Mouse (Mus musculus) kidney, adult 9 months (tissue): ENCODE measurements at regions not wholly inside any gene's neighbourhood (a gene's known extent, or its start where the extent isn't known, plus 50 kb on each side); places are given as distances from the start of the nearest gene placed in this dataset.
A peak's percentile ranks its signal among the peaks of the same experiment; 100 is the strongest.
"Not testable (repeated sequence)": the region's sequence is repeated elsewhere in the genome, so short reads cannot be mapped to it uniquely, and the experiment has no call there.

Source experiments
- DNase-seq: peaks from one replicate; pipeline ENCODE4 v3.0.0; 2022

- no peak for DNase-seq
Observed at GRCm38 (mm10) chr15:52406156-52406885, 1478.4 kb upstream of the Gm7489 start.

GRCm38 (mm10) chr15:52412869-52413771 is 1471.6 kb upstream of the Gm7489 start:
- DNase-seq: no peak

GRCm38 (mm10) chr15:52425976-52426375 is 1458.7 kb upstream of the Gm7489 start:
- no peak for DNase-seq

GRCm38 (mm10) chr15:52430491-52431158 is 1454.1 kb upstream of the Gm7489 start:
- no peak for DNase-seq

GRCm38 (mm10) chr15:52433639-52434038 is 1451.1 kb upstream of the Gm7489 start:
- DNase-seq: no peak

GRCm38 (mm10) chr15:52438403-52438802 is 1446.3 kb upstream of the Gm7489 start:
- DNase-seq: no peak

GRCm38 (mm10) chr15:52458782-52459181 is 1425.9 kb upstream of the Gm7489 start:
- DNase-seq: peak; percentile 75

- DNase-seq: no peak
Observed at GRCm38 (mm10) chr15:52459315-52459714, 1425.4 kb upstream of the Gm7489 start.

- DNase-seq: no peak
Observed at GRCm38 (mm10) chr15:52464226-52465138, 1420.2 kb upstream of the Gm7489 start.

- not testable (repeated sequence) for DNase-seq
Observed at GRCm38 (mm10) chr15:52478124-52478523, 1406.6 kb upstream of the Gm7489 start.

- DNase-seq: no peak
Observed at GRCm38 (mm10) chr15:52480834-52481233, 1403.9 kb upstream of the Gm7489 start.

GRCm38 (mm10) chr15:52483598-52484165 is 1401.0 kb upstream of the Gm7489 start:
- no peak for DNase-seq

GRCm38 (mm10) chr15:52484276-52484675 is 1400.4 kb upstream of the Gm7489 start:
- DNase-seq: no peak

- peak; percentile 26 for DNase-seq
Observed at GRCm38 (mm10) chr15:52505278-52505831, 1379.4 kb upstream of the Gm7489 start.

GRCm38 (mm10) chr15:52506930-52507329 is 1377.8 kb upstream of the Gm7489 start:
- DNase-seq: peak; percentile 12

- DNase-seq: no peak
Observed at GRCm38 (mm10) chr15:52508609-52509008, 1376.1 kb upstream of the Gm7489 start.

GRCm38 (mm10) chr15:52510137-52510536 is 1374.6 kb upstream of the Gm7489 start:
- no peak for DNase-seq

GRCm38 (mm10) chr15:52536594-52536993 is 1348.1 kb upstream of the Gm7489 start:
- no peak for DNase-seq

- no peak for DNase-seq
Observed at GRCm38 (mm10) chr15:52558682-52559081, 1326.0 kb upstream of the Gm7489 start.

- no peak for DNase-seq
Observed at GRCm38 (mm10) chr15:52564078-52564477, 1320.6 kb upstream of the Gm7489 start.

GRCm38 (mm10) chr15:52565449-52565851 is 1319.3 kb upstream of the Gm7489 start:
- DNase-seq: no peak

GRCm38 (mm10) chr15:52570256-52570655 is 1314.5 kb upstream of the Gm7489 start:
- DNase-seq: no peak
